Mouse (Mus musculus) left cerebral cortex, postnatal 36 days (tissue): ENCODE data around the gene Cacna1d. TPM values are rescaled to one million over a fixed set of nuclear protein-coding genes. Genes with fewer than 3 reads are reported as not detected.
A peak's percentile ranks its signal among the peaks of the same experiment; 100 is the strongest.

Experiments
- DNase-seq, 2 experiments: peaks; one replicate each; pipeline ENCODE4 v3.0.0; 2021 to 2022; ENCODE audit warnings: low spot score in 2 of 2, mixed read lengths in 1 of 2
- intact Hi-C: fragments of 180-260 bp; cut with DNase I; formaldehyde crosslinking; loops from one replicate; pipeline ENCODE4 v1.15.1; 2025
- total RNA-seq, 2 experiments: library from RNA; stranded (reverse); gene quantifications; 2 replicates each; pipeline ENCODE4 v1.2.3; 2021

Gene Cacna1d
- total RNA-seq, 2 experiments from 2014 or later: 42.7 to 62.0 TPM

DNA sequence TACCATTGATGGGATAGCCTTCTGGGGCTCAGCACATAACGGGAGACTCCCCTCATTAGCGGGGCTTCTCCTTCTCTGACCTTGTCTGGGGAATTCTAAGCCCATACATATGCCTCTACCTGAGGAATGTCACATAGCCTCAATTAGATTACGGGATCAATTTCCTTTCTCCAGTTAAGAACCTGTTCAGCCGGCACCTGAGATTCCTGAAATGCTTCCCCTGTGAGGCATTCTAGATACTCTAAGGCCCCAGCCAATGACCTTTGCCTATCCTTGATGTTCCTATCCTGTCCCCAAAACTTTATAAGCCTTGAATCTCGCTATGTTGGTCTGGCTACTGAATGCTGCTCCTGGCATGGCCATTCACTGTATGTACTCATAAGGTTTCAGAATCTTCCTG, 17.6 kb downstream of the Cacna1d start:
- no peak for DNase-seq
- intact Hi-C loops: no loop called here

DNA sequence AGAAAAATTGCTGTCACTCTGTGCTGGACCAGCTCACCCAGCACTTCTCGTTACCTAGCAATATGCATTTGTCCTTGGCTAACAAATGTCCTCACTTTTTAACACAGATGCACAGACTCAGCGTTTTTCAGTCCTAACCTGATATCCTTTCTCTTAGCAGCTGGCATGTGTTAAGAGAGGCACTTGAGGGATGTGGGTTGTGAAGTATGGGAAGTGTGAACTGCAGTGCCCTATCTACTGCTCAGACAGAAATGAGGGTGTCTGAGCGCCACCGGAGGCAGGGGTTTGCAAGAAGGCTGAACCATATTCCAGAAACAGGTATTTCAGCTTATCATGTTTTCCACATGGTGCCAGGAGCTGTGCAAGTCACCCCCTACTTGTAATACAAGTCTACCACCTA, 27.9 kb downstream of the Cacna1d start:
- intact Hi-C loops: no loop called here
- DNase-seq: no peak

DNA sequence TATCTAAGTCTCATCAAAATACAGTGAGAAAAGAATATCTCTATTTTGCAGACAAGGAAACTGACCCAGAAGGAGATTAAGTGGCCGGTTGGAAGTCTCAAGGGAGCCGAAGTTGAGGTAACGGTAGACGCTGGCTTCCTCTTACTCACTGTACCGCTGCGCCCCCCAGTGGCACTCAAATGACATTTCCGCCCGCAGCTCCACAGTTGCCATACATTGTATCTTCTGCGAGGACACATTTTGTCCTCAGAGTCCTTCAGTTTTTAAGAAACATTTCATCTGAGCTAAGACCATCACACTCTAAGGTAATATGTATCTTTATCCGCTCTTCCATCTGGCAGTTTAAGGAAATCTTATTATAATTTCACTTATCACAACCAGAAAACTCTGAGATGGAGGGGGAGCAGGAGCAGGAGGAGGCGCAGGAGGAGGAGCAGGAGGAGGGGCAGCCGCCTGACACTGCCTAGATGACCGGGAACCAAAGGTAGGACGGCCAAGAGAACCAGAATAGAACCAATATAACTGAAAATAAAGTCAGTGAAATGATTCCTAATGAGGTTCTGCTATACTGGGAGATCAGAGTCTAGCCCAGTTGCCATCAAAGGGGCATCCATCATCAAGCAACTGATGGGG, 31.2 kb downstream of the Cacna1d start:
- DNase-seq: peak; percentile 69 to 82
- intact Hi-C loops: loop anchor here (1.0 to 10.0 kb wide), 3 partner anchors 107 to 323 kb away; no protein-coding TSS in a partner anchor

DNA sequence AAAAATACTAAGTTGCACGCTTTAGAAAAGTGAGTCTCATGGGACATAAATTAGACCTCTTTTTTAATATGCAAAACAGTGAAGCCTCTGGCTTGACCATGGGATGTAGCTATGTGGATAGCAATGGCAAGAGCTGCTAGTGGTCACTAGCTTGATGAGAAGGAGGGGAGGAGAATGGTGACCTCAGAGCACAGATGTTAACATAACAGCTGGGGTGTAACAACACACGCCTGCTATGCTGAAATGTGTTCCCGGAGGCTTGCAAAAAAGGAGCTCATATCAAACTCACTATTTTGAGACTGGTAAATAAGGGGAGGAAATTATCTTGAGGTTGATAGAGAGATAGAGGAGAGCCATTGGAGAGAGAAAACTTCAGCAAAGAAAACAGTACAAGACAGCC, 32.4 kb downstream of the Cacna1d start:
- intact Hi-C loops: loop anchor here (2.0 to 10.0 kb wide), 2 partner anchors 106 to 204 kb away; no protein-coding TSS in a partner anchor
- DNase-seq: no peak

DNA sequence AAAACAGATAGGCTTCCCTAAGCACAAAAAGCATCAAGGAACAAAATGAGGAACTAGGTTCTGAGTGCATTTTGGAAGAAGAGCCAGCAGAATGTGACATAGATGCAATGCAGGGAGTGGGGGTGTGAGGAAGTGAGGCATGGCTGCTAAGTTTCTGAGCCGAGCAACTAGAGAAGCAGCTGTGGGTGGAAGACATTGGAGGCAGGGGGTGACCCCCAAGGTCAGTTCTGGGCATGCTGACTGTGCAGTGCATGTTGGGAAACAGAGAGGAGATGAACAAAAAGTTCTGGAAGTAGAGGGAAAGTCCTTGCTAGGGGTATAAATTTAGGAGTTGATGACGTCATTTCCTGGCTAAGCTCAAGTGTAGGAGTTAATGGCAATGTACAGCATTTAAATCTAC, 33.4 kb downstream of the Cacna1d start:
- intact Hi-C loops: loop anchor here (2.0 to 10.0 kb wide), 2 partner anchors 105 to 203 kb away; no protein-coding TSS in a partner anchor
- peak; percentile 58 to 67 for DNase-seq

DNA sequence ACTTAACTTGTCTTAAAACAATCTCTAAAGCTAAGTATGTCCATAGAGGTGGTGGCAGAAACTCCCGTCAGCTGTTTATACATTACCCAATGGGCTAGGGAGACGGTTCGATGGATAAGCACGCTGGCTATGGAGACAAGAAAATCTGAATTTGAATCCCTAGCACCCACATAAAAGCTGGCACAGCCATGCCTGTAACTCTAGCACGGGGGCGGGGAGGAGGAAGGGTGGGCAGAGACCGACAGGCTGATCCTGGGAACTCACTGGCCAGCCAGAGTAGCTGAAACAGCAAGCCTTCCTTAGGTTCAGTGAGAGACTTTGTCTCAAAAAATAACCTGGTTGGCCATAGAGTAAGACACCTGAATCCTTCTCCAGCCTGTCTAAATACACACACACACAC, 33.8 kb downstream of the Cacna1d start:
- DNase-seq: peak; percentile 42 to 60
- intact Hi-C loops: loop anchor here (10.0 kb wide), 1 partner anchor 203 kb away; no protein-coding TSS in a partner anchor

DNA sequence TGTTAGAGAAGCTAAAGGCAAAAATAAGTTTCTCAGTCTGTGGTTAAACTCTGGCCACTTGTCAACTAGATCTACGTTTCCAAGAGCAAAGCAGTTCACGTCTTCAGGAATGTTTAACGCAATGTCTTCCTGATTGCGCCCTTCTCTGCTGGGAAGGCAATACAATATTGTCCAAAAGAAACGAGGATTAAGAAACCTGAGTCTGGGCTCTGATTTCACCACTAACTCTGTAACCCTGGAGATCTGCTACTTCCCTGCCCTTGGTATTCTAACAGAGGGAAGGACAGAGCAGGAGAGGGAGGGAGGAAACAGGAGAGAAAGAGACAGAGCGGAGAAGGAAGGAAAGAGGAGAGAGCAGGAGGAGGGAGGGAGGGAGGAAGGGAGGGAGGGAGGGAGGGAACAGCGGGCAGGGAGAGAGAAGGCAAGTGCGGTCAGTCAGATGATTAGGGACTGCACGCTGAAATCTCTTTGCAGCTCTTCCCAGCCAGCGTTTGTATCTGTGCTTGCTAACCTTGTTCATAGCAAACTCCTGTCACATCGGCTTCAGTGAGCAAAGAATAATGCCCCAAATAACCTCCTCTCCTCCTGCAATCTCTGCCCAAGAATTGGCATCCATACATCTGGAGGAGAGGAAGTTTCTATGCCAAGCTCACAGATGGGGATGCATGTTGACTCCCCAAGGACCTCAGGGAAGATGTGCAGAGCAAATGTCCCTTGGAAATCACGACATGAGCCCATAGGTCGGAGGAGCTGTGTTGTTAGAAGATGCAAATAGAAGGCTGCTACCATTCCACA, 35.3 kb downstream of the Cacna1d start:
- DNase-seq: no peak
- intact Hi-C loops: loop anchor here (10.0 kb wide), 1 partner anchor 201 kb away; no protein-coding TSS in a partner anchor

DNA sequence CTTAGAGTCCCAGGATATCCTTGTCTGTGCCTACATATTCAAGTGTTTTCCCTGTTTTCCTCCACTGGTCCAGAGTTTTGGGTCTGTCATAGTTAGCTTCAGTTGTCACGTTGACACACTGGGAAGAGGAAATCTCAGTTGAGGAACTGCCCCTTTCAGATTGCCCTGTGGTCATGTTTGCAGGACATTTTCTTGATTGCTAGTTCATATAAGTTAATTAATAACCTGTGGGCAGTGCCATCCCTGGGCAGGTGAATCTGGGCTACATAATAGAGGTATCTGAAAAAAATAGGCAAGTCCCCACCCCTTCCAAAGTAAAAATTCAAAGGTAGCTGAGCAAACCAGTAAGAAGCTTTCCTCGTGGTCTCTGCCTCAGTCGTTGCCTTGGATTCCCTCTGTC, 51.3 kb downstream of the Cacna1d start:
- no peak for DNase-seq
- intact Hi-C loops: no loop called here

DNA sequence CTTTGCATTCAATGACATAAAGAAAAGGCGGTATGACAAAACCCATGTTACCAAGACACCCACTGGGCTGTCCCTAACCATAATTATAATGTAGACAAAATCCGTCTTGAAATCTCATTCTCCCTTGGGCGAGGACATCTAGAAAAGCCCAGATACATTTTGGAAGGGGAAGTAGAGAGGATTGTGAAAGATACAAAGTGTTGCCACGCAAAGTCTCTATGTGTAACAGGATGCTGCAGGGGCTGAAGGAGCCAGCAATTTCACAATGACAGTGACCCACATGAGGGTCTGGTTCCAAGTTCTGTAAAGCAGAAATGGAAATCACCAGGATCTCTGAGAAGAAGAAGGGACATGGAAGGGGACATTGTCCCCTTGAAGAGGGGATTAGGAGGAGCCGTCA, 55.9 kb downstream of the Cacna1d start:
- DNase-seq: no peak
- intact Hi-C loops: no loop called here

DNA sequence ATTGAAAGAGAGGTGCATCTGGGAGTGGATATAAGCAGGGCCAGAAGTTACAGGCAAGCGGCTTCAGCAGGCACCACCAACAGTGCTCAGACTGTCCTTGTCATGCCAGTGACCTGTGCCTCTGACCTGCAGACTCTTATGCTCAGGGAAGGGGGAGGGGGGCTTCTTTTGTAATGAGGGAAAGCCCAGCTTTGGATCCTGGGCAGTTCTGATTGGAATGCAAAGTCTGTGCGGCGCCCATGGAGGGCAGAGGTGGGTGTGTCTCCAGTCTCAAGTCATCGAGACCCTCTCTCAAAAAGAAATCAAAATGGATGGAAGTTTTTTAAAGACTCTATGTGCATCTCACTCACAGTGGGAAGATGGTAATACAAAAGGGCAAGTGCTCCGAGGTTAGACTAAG, 60.8 kb downstream of the Cacna1d start:
- no peak for DNase-seq
- intact Hi-C loops: no loop called here

DNA sequence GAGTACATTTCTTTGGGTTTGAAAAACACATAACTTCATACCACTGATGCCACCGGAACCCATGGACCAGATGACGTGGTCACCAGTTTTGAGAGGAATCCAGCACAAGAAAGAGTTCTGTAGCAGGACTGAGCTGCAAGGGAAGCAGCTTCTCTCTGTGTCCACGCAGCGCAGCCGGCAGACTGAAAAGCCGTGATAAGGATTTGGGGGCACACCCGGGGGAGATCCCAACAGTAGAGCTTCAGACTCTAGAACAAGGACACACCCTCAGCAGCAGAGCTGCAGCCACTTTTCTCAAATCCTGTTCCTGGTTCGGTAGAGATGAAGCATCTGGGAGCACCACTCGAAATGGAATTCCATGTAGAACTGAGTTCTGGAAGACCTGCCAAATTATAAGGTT, 61.2 kb downstream of the Cacna1d start:
- intact Hi-C loops: no loop called here
- DNase-seq: no peak

DNA sequence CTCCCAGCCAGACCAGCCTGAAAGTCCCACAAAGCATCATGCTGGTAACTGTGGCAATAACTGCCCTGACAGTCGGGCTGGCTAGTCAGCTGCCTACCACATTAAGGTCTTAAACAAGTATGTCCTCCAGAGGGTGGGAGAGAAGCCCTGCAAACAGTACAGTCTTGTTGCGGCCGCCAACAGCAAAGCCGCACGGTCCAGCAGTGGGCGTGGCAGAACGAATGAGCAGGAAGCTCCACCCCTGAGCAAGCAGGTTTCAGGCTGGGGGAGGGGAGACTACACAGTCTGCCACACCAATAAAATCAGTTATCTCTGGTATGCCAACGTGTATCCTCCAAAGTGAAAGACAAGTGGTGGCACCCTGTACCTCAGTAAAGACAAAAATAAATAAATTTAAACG, 61.6 kb downstream of the Cacna1d start:
- intact Hi-C loops: no loop called here
- DNase-seq: no peak

DNA sequence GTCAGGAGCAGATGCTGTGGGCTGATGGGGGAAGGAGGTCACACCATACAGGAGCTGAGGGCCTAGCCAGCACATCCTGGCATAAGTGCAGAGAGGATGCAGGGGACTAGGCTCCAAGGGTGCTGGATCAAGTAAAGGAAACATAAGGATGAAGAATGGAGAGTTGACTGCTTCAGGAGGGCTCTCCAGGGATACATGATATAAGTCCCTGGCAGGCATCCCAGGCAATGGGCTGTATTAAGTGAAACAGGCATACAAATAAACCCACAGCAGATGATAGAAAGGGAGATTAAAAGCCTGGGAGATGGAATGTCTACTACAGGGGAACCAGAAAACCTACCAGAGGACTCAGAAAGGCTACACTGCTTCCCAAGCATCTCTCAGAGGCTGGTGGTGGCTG, 62.5 kb downstream of the Cacna1d start:
- intact Hi-C loops: no loop called here
- DNase-seq: no peak

DNA sequence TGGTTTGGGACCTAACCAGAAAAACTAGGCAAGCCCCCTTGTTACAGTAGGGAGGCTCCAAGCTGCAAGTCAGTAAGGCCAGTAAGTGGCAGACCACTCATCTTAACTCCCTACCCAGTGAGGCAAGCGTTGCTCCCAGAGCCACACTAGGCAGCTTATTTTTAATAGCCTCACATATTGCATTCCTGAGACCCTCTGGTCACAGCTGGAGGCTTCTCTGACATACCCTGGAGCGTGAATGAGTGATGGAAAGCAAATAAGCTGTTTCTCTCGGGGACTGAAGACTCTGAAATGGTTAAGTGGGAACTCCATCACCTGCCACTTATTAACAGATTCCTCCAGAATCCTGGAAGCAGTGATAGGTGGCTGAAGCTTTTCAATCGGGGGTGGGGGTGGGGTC, 65.4 kb downstream of the Cacna1d start:
- intact Hi-C loops: no loop called here

DNA sequence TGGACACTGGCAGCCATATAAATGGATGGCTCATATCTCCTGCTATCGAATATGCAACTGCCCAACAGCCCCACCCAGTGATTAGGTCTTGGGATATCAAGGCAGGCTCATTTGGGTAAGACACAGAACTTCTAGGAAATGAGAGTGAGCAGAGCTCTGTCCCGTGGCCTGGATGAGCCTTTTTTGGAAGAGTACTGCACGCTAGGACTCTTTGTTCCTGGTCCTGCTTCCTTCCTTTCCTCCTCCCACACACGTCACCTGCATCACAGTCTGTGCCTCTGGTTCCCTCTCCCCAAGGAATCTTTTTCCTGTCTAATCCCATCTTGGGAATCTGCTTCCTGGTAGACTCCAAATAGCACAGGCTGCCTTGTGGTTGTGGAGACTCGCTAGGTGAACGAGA, 66.1 kb downstream of the Cacna1d start:
- no peak for DNase-seq
- intact Hi-C loops: no loop called here

More for the DNA sequence above, 65.4 kb downstream of the Cacna1d start:
- no peak for DNase-seq

DNA sequence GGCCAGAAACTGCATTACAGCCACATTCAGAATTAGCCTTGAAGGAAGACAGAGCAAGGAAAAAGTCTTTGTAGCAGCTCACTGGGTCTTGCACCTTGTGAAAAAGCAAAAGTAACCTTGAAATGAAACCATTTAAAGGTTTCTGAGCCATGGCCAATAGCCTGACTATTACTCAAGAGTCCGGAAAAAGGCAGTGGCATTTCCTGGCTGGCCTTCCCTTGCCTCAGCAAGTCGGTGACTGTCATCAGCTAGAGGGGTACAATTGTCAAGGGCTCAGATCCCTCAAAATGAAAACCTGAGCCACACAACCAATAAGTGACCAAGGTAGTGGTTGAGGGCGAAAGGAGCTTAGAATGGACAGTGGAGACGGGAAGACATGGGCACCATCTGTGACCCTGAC, 66.6 kb downstream of the Cacna1d start:
- no peak for DNase-seq
- intact Hi-C loops: no loop called here

DNA sequence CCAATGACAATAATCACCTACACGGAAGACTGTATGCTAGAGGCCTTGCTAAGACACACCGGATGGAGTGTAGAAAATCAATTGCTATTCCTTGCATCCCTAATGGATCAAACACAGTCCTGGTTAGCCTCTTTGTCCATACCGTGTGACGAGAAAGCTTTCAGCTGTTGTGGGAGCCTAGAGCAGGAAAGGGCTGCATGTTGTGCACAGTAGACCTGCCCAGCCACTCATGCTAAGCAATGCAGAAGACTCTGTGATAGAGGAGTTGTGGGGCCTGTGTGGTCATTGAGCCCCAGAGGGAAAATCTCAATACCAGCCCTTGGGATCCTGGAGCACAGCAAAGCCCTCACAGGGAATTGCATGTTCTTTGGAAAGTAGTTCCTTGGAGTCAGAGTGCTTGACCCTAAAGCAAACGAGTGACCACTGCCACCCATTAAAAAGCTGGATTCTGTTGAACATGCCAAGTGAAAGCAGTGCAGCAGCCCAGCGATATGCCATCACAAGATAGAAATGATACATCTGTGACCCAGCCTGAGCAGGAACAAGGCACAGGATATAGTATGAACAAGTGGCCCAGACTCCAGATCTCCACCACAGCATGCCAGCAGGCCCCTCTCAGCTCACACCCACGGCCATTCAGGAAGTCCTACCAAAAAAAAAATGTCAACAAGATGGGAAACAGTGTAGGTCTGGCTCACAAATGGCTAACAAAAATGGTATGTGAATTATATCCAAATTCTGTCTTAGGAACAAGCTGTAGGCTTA, 68.7 kb downstream of the Cacna1d start:
- intact Hi-C loops: no loop called here

DNA sequence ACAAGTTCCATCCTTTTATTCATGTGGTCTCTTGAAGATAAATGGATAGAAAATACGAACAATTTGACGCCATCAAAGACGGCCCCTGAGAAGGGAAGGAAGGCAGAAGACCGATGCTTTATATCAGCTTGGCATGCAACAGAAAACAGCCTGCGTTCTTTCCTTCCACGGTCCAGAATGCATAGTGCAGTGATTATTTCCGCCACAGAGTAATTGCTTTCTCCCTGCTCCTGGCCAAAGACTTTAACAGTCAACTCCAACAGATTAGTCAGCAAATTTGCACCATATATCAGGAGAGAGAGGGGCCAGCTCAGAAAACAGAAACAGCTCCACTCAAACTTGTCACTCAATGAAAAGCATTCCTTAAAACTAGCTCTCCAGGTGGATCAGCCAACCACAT, 71.8 kb downstream of the Cacna1d start:
- intact Hi-C loops: no loop called here
- DNase-seq: no peak

More for the DNA sequence above, 68.7 kb downstream of the Cacna1d start:
- no peak for DNase-seq

DNA sequence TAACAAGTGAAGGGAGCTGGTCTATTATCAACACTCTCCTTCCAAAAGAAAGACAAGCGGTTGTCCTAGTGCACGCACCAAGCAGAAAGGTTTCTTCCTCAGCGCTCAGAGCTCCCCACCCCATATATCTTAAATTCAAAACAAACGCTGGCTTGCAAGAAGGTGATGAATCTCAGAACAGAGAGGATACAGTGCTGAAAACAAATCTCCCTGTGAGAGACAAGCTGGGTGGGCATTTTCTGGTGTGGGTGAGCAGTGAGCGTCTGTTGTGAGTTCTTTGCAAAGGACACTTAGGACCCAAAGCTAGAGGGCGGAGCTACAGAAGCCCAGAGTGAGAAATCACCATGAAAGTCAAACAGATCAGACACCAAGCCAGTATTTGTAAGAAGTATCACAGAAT, 72.2 kb downstream of the Cacna1d start:
- no peak for DNase-seq
- intact Hi-C loops: no loop called here

DNA sequence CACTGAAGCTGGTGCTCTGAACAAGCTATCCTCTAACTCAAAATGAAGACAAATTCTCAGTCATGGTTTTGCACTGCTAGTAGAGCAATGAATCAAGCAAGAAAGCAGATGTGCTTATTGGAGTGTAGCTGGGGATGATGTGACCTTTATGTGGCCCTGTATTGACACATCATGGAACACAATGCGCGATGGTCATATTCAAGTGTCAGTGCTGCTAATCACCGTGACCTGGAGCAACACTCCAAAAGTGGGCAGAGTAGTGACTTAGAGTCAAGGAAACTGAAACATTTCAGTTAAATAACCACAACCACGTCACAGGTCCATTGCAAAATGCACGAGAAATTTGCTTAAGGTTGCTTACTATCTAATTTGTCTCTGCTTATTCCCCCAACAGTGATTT, 75.4 kb downstream of the Cacna1d start:
- DNase-seq: no peak
- intact Hi-C loops: no loop called here
